7 mouse cellular contexts compared by ENCODE assay signal in the genomic region with DNA sequence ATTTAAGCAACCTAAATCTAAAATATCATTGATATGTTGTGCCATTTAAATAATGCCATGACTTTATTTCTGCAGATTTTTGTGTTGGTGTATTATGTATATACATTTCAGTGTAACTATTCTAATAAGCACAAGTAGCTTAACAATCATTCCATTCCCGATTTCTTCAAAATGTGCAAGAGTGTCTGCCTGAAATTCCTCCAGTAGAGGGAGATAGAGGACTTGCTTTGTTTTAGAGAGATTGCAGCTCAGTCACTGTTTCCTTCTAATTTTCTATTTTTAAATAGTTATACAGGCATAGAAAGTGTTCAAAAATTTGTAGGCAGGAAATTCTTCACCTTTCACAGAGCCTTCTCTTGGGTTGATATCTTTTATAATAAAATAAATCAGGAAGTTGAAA.
DNase-seq lines count a peak whose midpoint lies in the region; ATAC-seq and TF ChIP-seq lines count a peak whose summit lies in the region.
"Not testable (repeated sequence)": the region's sequence is repeated elsewhere in the genome, so short reads cannot be mapped to it uniquely, and the experiment has no call there.

No protein-coding gene starts in this region.

- TF ChIP-seq EP300 in MEL (IDR thresholded peaks at IDR 0.05; ENCODE audit: low read depth in 1 of 2, low read length in 2 of 2); heart, adult 2 months (IDR thresholded peaks at IDR 0.05; ENCODE audit: insufficient read depth, low read depth, low read length): not testable (repeated sequence)

- not testable (repeated sequence) for H3K9me3 ChIP-seq in MEL (replicated peaks; ENCODE audit: insufficient read depth, low read length); forebrain, embryonic 14.5 days (replicated peaks; ENCODE audit: control insufficient read depth, low read length); hindbrain, postnatal 0 days (ENCODE audit: low read length); midbrain, embryonic 12.5 days; neural tube, embryonic 15.5 days (replicated peaks)

- peak; percentile 58; the same call in 1 of the 2 replicates for ATAC-seq in forebrain, embryonic 14.5 days
- not testable (repeated sequence) for ATAC-seq in hindbrain, postnatal 0 days
- ATAC-seq in midbrain, embryonic 12.5 days (ENCODE audit: low FRiP score, low read depth), result 0 out of 2 replicates have a peak, but pooled peaks have one; percentile 34
- ATAC-seq in neural tube, embryonic 15.5 days (ENCODE audit: low FRiP score), result peak; percentile 61; the same call in 1 of the 2 replicates

- peak; percentile 24 for TF ChIP-seq RAD21 in MEL (IDR thresholded peaks at IDR 0.05; ENCODE audit: low read depth, low read length)

- not testable (repeated sequence) for H3K4me1 ChIP-seq in MEL (ENCODE audit: control insufficient read depth in 1 of 2, insufficient read depth in 2 of 2, low read length in 2 of 2); forebrain, embryonic 14.5 days (ENCODE audit: control insufficient read depth, insufficient read depth, low read length); heart, adult 2 months (ENCODE audit: control insufficient read depth, insufficient read depth, low read length); hindbrain, postnatal 0 days (ENCODE audit: insufficient read depth, low read length); midbrain, embryonic 12.5 days; neural tube, embryonic 15.5 days

- intact Hi-C loops in heart, adult 2 months (cut with DNase I), result not testable (repeated sequence)
- intact Hi-C loops in left cerebral cortex, adult 2 months (cut with DNase I), result loop anchor here (10.0 kb wide), 1 partner anchor 179 kb away; no protein-coding TSS in a partner anchor

- H3K36me3 ChIP-seq in MEL (ENCODE audit: control insufficient read depth in 1 of 2, insufficient read depth in 2 of 2, low read length in 2 of 2); forebrain, embryonic 14.5 days (ENCODE audit: control insufficient read depth, insufficient read depth, low read length); heart, adult 2 months (ENCODE audit: control insufficient read depth, insufficient read depth, low read length); hindbrain, postnatal 0 days (ENCODE audit: insufficient read depth, low read length); midbrain, embryonic 12.5 days; neural tube, embryonic 15.5 days: not testable (repeated sequence)

- not testable (repeated sequence) for H3K27ac ChIP-seq in MEL (ENCODE audit: control insufficient read depth, low read depth, low read length); forebrain, embryonic 14.5 days (ENCODE audit: low read depth, low read length); heart, adult 2 months; hindbrain, postnatal 0 days; left cerebral cortex, adult 2 months; midbrain, embryonic 12.5 days (replicated peaks); neural tube, embryonic 15.5 days (replicated peaks)

- not testable (repeated sequence) for TF ChIP-seq POLR2A in MEL (IDR thresholded peaks at IDR 0.05; ENCODE audit: control insufficient read depth in 1 of 2, insufficient read depth in 1 of 2, low read depth in 1 of 2, low read length in 2 of 2, poor library complexity in 1 of 2); heart, adult 2 months (IDR thresholded peaks at IDR 0.05; ENCODE audit: insufficient read depth, low read depth, low read length)

- not testable (repeated sequence) for H3K79me2 ChIP-seq in MEL (ENCODE audit: control insufficient read depth, insufficient read depth, low read length, poor library complexity); heart, adult 2 months (replicated peaks; ENCODE audit: control insufficient read depth, insufficient read depth, low read length)

- 9% methylated on average over 1 of the region's 1 CpGs for WGBS in forebrain, embryonic 14.5 days
- 13% methylated on average over 1 of the region's 1 CpGs for WGBS in heart, adult 2 months
- WGBS in hindbrain, postnatal 0 days, result 16% methylated on average over 1 of the region's 1 CpGs
- WGBS in midbrain, embryonic 12.5 days, result 29% methylated on average over 1 of the region's 1 CpGs
- WGBS in neural tube, embryonic 15.5 days, result 19% methylated on average over 1 of the region's 1 CpGs

- not testable (repeated sequence) for H3K9ac ChIP-seq in MEL (ENCODE audit: control insufficient read depth, low read depth, low read length, poor library complexity, severe bottlenecking); forebrain, embryonic 14.5 days (ENCODE audit: low read length); heart, adult 2 months (ENCODE audit: low read depth, low read length); hindbrain, postnatal 0 days (replicated peaks; ENCODE audit: low read length); midbrain, embryonic 12.5 days (replicated peaks); neural tube, embryonic 15.5 days (replicated peaks)

- TF ChIP-seq CTCF in MEL (IDR thresholded peaks at IDR 0.05 in 2 of 3, conservative IDR thresholded peaks at IDR 0.05 in 1 of 3; ENCODE audit: control insufficient read depth in 1 of 3, insufficient read depth in 1 of 3, low read depth in 2 of 3, low read length in 3 of 3, poor library complexity in 1 of 3, severe bottlenecking in 1 of 3), result peak in 1 of 3 experiments; percentile 24; a peak in 1 of 6 replicates
- TF ChIP-seq CTCF in heart, adult 2 months (IDR thresholded peaks at IDR 0.05), result 0 out of 2 replicates have a peak, but pooled peaks have one; percentile 10
- TF ChIP-seq CTCF in hindbrain, postnatal 0 days (IDR thresholded peaks at IDR 0.05; ENCODE audit: low read depth), result peak; percentile 54
- TF ChIP-seq CTCF in left cerebral cortex, adult 2 months (IDR thresholded peaks at IDR 0.05), result peak; percentile 42

- DNase-seq in MEL (ENCODE audit: low read depth, low spot score); forebrain, embryonic 14.5 days (ENCODE audit: low spot score); heart, adult 2 months; hindbrain, postnatal 0 days (ENCODE audit: low spot score); left cerebral cortex, adult 2 months (ENCODE audit: extremely low spot score in 1 of 2, low spot score in 2 of 2): not testable (repeated sequence)

- H3K27me3 ChIP-seq in MEL (ENCODE audit: control insufficient read depth in 1 of 2, insufficient read depth in 2 of 2, low read length in 2 of 2); forebrain, embryonic 14.5 days (replicated peaks; ENCODE audit: control insufficient read depth, insufficient read depth, low read length); heart, adult 2 months (ENCODE audit: control insufficient read depth, insufficient read depth, low read length); hindbrain, postnatal 0 days (ENCODE audit: insufficient read depth, low read length); midbrain, embryonic 12.5 days; neural tube, embryonic 15.5 days (replicated peaks): not testable (repeated sequence)

- H3K4me2 ChIP-seq in forebrain, embryonic 14.5 days (ENCODE audit: low read length); hindbrain, postnatal 0 days (ENCODE audit: low read depth, low read length); midbrain, embryonic 12.5 days (replicated peaks); neural tube, embryonic 15.5 days: not testable (repeated sequence)

- not testable (repeated sequence) for H3K4me3 ChIP-seq in MEL (ENCODE audit: control insufficient read depth in 1 of 2, insufficient read depth in 1 of 2, low read depth in 2 of 2, low read length in 2 of 2); forebrain, embryonic 14.5 days (ENCODE audit: low read depth, low read length); heart, adult 2 months; hindbrain, postnatal 0 days (ENCODE audit: low read length); left cerebral cortex, adult 2 months; midbrain, embryonic 12.5 days; neural tube, embryonic 15.5 days (replicated peaks)
